Mouse (Mus musculus) heart, embryonic 11.5 days (tissue): ENCODE data around the gene Clmn. TPM values are rescaled to one million over a fixed set of nuclear protein-coding genes. Genes with fewer than 3 reads are reported as not detected.
A peak's percentile ranks its signal among the peaks of the same experiment; 100 is the strongest.

ENCODE experiments used
- ATAC-seq: fragments of 200-750 bp; cut with Nextera tagmentation; replicated peaks from 2 replicates; pipeline ENCODE4 v1.8.0; 2017; ENCODE audit warnings: moderate library complexity; ENCODE audit not compliant: insufficient number of reproducible peaks, low FRiP score, low TSS enrichment
- H3K27ac ChIP-seq: fragments of 300-500 bp; sonication (generic); 2 replicates; pipeline ENCODE4 v1.5.1; 2014; ENCODE audit warnings: mild to moderate bottlenecking, low read depth, low read length
- H3K27me3 ChIP-seq: fragments of 300-500 bp; sonication (generic); 2 replicates; pipeline ENCODE4 v1.6.1; 2014; ENCODE audit warnings: mild to moderate bottlenecking, low read length, mixed read lengths; ENCODE audit not compliant: control insufficient read depth, insufficient read depth
- H3K36me3 ChIP-seq: fragments of 300-500 bp; sonication (generic); 2 replicates; pipeline ENCODE4 v1.6.1; 2014; ENCODE audit warnings: mild to moderate bottlenecking, low read length, moderate library complexity, mixed read lengths; ENCODE audit not compliant: control insufficient read depth, insufficient read depth
- H3K4me1 ChIP-seq: fragments of 300-500 bp; sonication (generic); 2 replicates; pipeline ENCODE4 v1.6.1; 2014; ENCODE audit warnings: low read length; ENCODE audit not compliant: control insufficient read depth, insufficient read depth
- H3K4me2 ChIP-seq: fragments of 300-500 bp; sonication (generic); 2 replicates; pipeline ENCODE4 v1.6.1; 2014; ENCODE audit warnings: mild to moderate bottlenecking, moderate library complexity
- H3K4me3 ChIP-seq: fragments of 300-500 bp; sonication (generic); 2 replicates; pipeline ENCODE4 v1.5.1; 2014; ENCODE audit warnings: low read depth, low read length
- H3K9ac ChIP-seq: fragments of 300-500 bp; sonication (generic); 2 replicates; pipeline ENCODE4 v1.6.1; 2014; ENCODE audit warnings: mild to moderate bottlenecking, low read depth, low read length, moderate library complexity
- H3K9me3 ChIP-seq: fragments of 300-500 bp; sonication (generic); replicated peaks from 2 replicates; pipeline ENCODE4 v1.6.1; 2016; ENCODE audit warnings: low read length; ENCODE audit not compliant: control insufficient read depth
- WGBS: fragments of 180-500 bp; shearing (Covaris S2); extraction: QIAGEN DNeasy Blood & Tissue Kit; methylation state at CpG from one replicate; pipeline ENCODE4 v1.1.7; 2014; ENCODE audit not compliant: insufficient replicate concordance; 5-methylcytosine and 5-hydroxymethylcytosine counted together
- polyA plus RNA-seq: library from polyadenylated mRNA; unstranded; fragments of >200 nt; fragmentation: Nextera tagmentation; extraction: Ambion mirVana; gene quantifications from 2 replicates; pipeline ENCODE4 v1.2.1, GENCODE M21; 2014

Gene Clmn
- polyA plus RNA-seq, result 1.3 and 1.5 TPM in 2 replicates

GRCm38 (mm10) chr12:104864439-104865165, at the start of gene Clmn:
Gene Clmn (minus strand): TSS chr12:104865076.
- no peaks in the 10 kb centered on the region for H3K9me3 ChIP-seq
- no peak for ATAC-seq
- no peaks in the 10 kb centered on the region for H3K36me3 ChIP-seq
- peak within 1 kb of the TSS; percentile 98 for H3K4me2 ChIP-seq
- 1% methylated on average over 48 of the region's 80 CpGs for WGBS
- H3K9ac ChIP-seq, result peak within 1 kb of the TSS; percentile 69
- H3K4me1 ChIP-seq, result 0 out of 2 replicates have a peak, but pooled peaks cover 2% of the 10 kb centered on the region
- H3K4me3 ChIP-seq, result peak within 1 kb of the TSS; percentile 77
- 0 out of 2 replicates have a peak, but pooled peaks cover 7% of the 10 kb centered on the region for H3K27me3 ChIP-seq
- no peak within 1 kb of the TSS for H3K27ac ChIP-seq

GRCm38 (mm10) chr12:104912990-104913389, 48.1 kb upstream of the Clmn start:
- no peaks in the 10 kb centered on the region for H3K36me3 ChIP-seq
- H3K4me3 ChIP-seq, result no peak overlapping the region
- ATAC-seq, result no peak
- H3K27ac ChIP-seq, result no peak overlapping the region
- H3K27me3 ChIP-seq, result no peaks in the 10 kb centered on the region; the same call in 1 of the 2 replicates
- no peak overlapping the region for H3K4me2 ChIP-seq
- H3K9ac ChIP-seq, result no peak overlapping the region
- peaks cover 16% of the 10 kb centered on the region for H3K4me1 ChIP-seq
- no peaks in the 10 kb centered on the region for H3K9me3 ChIP-seq
- 68% methylated on average over 3 of the region's 3 CpGs for WGBS

DNA sequence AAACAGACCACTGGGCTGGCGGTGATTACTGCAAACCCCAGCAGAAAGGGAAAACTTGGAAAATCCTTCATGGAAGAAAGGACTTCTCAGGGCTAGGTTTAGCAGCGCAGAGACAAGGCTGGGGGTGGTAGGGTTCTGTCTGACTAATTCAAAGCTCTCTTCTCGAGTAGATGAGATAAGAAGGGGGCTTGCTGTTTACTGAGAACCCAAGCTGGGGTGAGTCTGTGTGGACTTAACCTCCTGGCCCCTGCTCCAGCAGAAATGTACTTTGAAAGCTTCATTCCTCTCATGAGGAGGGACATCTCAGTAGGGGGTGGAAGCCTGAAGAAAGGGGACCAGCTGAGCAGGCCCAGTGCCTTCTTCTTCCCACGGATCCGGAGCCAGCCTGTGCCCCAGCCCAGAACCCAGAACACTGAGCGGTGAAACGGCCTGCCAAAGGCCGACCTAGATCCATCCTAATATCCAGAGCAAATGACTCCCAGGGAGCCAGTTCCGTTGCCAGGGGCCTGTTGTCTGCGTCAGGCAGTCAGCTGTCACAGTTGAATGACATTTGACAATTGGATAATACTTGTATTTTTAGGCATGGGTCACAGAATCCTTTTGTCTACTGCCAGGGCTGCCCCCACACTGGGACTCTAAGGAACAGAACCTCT, 47.5 kb upstream of the Clmn start:
- Histone ChIP-seq H3K36me3 (no peaks in the 10 kb centered on the region), H3K9ac (no peak overlapping the region), H3K4me3 (no peak overlapping the region)

DNA sequence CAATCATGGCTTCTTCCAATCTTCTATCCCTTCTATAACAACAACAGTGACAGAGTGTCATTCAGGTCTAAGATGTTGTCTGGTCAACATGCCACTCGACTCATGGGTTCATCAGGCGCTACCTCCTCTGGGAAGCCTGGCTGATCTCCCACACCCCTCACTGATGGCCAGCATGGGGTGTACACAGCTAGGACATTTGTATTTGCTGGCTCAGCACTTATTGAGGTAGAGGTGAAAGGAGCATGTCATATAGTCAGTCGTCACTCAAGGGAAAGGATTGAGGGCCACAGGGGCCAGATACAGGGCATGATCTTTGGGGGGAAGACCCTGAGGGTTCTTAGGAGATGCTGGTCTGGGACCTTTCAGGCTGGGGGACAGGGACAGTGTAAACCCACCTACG, 44.9 kb upstream of the Clmn start:
- no peak for ATAC-seq
- no peak overlapping the region for H3K9ac ChIP-seq
- no peak overlapping the region for H3K4me3 ChIP-seq
- H3K4me2 ChIP-seq, result no peak overlapping the region
- H3K9me3 ChIP-seq, result no peaks in the 10 kb centered on the region
- 83% methylated on average over 4 of the region's 4 CpGs for WGBS
- H3K27ac ChIP-seq, result no peak overlapping the region
- H3K27me3 ChIP-seq, result no peaks in the 10 kb centered on the region; the same call in 1 of the 2 replicates
- peaks cover 18% of the 10 kb centered on the region for H3K4me1 ChIP-seq
- H3K36me3 ChIP-seq, result no peaks in the 10 kb centered on the region

More for the DNA sequence above, 47.5 kb upstream of the Clmn start:
- ATAC-seq, result no peak
- H3K27me3 ChIP-seq, result no peaks in the 10 kb centered on the region; the same call in 1 of the 2 replicates
- peaks cover 18% of the 10 kb centered on the region for H3K4me1 ChIP-seq
- H3K9me3 ChIP-seq, result no peaks in the 10 kb centered on the region
- no peak overlapping the region for H3K27ac ChIP-seq
- H3K4me2 ChIP-seq, result no peak overlapping the region
- 40% methylated on average over 10 of the region's 10 CpGs for WGBS

DNA sequence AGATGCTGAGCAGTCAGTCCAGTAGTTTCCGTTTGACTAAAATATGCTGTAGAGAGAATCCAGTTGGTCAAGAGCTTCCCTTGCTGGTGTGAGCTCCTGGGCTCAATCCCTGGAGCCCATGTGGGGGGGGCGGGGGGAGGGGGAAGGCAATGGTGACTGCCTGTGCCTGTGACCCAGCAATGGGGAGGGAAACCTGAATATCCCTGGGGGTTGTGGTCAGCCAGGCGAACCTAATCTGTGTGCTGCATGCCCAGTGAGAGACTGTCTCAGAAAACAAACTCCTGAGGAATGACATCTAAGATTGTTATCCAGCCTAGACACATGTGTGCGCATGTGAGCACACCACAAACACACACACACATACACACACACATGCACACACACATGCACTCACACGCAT, 44.1 kb upstream of the Clmn start:
- no peak for ATAC-seq
- H3K4me2 ChIP-seq, result no peak overlapping the region
- 51% methylated on average over 5 of the region's 5 CpGs for WGBS
- peaks cover 18% of the 10 kb centered on the region for H3K4me1 ChIP-seq
- H3K9ac ChIP-seq, result no peak overlapping the region
- H3K36me3 ChIP-seq, result no peaks in the 10 kb centered on the region
- no peak overlapping the region for H3K4me3 ChIP-seq
- H3K27me3 ChIP-seq, result no peaks in the 10 kb centered on the region; the same call in 1 of the 2 replicates
- H3K27ac ChIP-seq, result no peak overlapping the region
- no peaks in the 10 kb centered on the region for H3K9me3 ChIP-seq

DNA sequence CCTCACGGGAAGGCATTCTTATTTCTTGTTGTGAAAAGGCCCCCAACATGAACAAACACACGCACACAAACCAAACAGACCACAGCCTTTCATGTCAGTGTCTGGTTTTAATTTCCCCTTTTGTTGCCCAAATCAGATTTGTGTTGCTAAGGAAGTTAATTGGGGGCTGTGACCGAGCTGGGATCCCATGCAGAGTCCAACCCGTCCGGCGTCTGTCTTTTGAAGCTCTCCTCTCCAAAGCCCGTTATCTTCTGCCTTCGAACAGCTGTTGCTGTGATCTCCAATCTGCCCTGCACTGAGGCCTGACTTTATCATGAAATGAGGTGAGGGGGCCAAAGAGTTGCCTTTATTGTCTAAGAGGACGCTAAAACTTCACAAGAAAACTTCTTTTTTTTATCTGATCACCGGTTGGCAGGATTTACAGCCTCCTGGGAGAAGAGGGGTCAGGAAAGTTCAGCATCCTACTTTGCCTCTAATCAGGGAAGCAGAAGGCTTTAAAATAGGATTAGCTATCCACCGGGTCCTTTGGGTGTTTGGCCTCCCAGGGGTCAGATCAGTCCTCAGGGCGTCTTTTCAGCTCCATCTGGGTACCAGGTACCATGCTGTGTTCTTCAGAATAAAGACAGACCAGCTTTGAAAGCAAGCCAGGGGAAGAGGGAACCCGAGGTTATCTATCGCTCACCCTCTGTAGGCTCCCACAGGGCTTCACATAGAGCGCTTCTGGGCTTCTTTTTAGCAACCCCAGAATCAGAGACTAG, 43.3 kb upstream of the Clmn start:
- no peaks in the 10 kb centered on the region for H3K36me3 ChIP-seq
- no peaks in the 10 kb centered on the region for H3K9me3 ChIP-seq
- H3K4me2 ChIP-seq, result no peak overlapping the region
- no peak overlapping the region for H3K9ac ChIP-seq
- no peaks in the 10 kb centered on the region; the same call in 1 of the 2 replicates for H3K27me3 ChIP-seq
- no peak overlapping the region for H3K27ac ChIP-seq
- H3K4me3 ChIP-seq, result no peak overlapping the region
- peaks cover 18% of the 10 kb centered on the region for H3K4me1 ChIP-seq
- ATAC-seq, result no peak
- 10% methylated on average over 15 of the region's 15 CpGs for WGBS

GRCm38 (mm10) chr12:104907133-104907532, 42.3 kb upstream of the Clmn start:
- Histone ChIP-seq H3K9me3 (no peaks in the 10 kb centered on the region), H3K9ac (no peak overlapping the region), H3K4me3 (no peak overlapping the region), H3K27me3 (no peaks in the 10 kb centered on the region; the same call in 1 of the 2 replicates), H3K4me1 (peaks cover 9% of the 10 kb centered on the region), H3K36me3 (no peaks in the 10 kb centered on the region), H3K27ac (no peak overlapping the region), H3K4me2 (no peak overlapping the region)
- 83% methylated on average over 2 of the region's 2 CpGs for WGBS
- no peak for ATAC-seq

DNA sequence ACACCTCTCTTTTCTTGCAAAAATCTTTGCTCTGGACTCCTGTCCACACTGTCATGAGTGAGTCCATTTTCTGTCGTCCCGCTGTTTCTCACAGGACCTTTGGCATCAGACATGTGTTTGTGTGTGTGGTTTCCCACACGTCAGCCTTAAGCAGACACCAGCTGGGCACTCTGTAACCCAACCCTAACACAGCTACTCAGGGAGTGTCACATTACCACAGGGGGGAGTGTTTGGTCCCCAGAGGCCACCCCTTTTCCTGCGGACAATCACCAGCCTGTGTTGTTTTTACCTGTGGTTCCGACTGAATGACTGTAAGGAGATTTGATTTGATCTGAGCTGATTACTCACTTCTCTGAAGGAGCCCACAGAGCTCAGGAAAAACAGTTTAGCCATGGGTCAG, 39.3 kb upstream of the Clmn start:
- ATAC-seq, result no peak
- H3K27ac ChIP-seq, result no peak overlapping the region

More for the DNA sequence above, 39.3 kb upstream of the Clmn start:
- Histone ChIP-seq H3K9ac (no peak overlapping the region), H3K4me1 (peaks cover 9% of the 10 kb centered on the region), H3K9me3 (no peaks in the 10 kb centered on the region), H3K36me3 (no peaks in the 10 kb centered on the region), H3K4me3 (no peak overlapping the region), H3K4me2 (no peak overlapping the region), H3K27me3 (no peaks in the 10 kb centered on the region; the same call in 1 of the 2 replicates)
- WGBS, result 16% methylated on average over 5 of the region's 5 CpGs
